Mouse (Mus musculus): ENCODE data around the gene Tnfsf14.

Tnfsf14 gene

GRCm38 (mm10) chr17:57201841-57202724 lies 8.1 kb upstream of the Tnfsf14 start:
- no peak for DNase-seq (ENCODE audit: inconsistent ontology term)

GRCm38 (mm10) chr17:57198252-57198651 lies 4.3 kb upstream of the Tnfsf14 start:
- DNase-seq (ENCODE audit: inconsistent ontology term): no peak

GRCm38 (mm10) chr17:57195326-57196010 lies 1.5 kb upstream of the Tnfsf14 start:
- DNase-seq (ENCODE audit: inconsistent ontology term): no peak

- no peak for DNase-seq (ENCODE audit: inconsistent ontology term)
Observed at GRCm38 (mm10) chr17:57194771-57195170, 794 bp upstream of the Tnfsf14 start.

- DNase-seq (ENCODE audit: inconsistent ontology term): no peak
Observed at GRCm38 (mm10) chr17:57188510-57189192, 5.3 kb downstream of the Tnfsf14 start.

- DNase-seq (ENCODE audit: inconsistent ontology term): no peak
Observed at GRCm38 (mm10) chr17:57185641-57186040, 8.3 kb downstream of the Tnfsf14 start.

GRCm38 (mm10) chr17:57182871-57183270 lies 11.1 kb downstream of the Tnfsf14 start:
- no peak for DNase-seq (ENCODE audit: inconsistent ontology term)

GRCm38 (mm10) chr17:57180363-57180762 lies 13.6 kb downstream of the Tnfsf14 start:
- no peak for DNase-seq (ENCODE audit: inconsistent ontology term)

GRCm38 (mm10) chr17:57173351-57173750 lies 20.6 kb downstream of the Tnfsf14 start:
- DNase-seq (ENCODE audit: inconsistent ontology term): no peak

- DNase-seq (ENCODE audit: inconsistent ontology term): no peak
Observed at GRCm38 (mm10) chr17:57172378-57172777, 21.6 kb downstream of the Tnfsf14 start.

GRCm38 (mm10) chr17:57170616-57171260 lies 23.2 kb downstream of the Tnfsf14 start:
- DNase-seq (ENCODE audit: inconsistent ontology term): no peak

GRCm38 (mm10) chr17:57166800-57167791 lies 26.9 kb downstream of the Tnfsf14 start:
- DNase-seq (ENCODE audit: inconsistent ontology term): peak; percentile 77

- DNase-seq (ENCODE audit: inconsistent ontology term): no peak
Observed at GRCm38 (mm10) chr17:57153787-57154186, 40.2 kb downstream of the Tnfsf14 start.

GRCm38 (mm10) chr17:57153006-57153405 lies 41.0 kb downstream of the Tnfsf14 start:
- DNase-seq (ENCODE audit: inconsistent ontology term): no peak

- peak; percentile 17 for DNase-seq (ENCODE audit: inconsistent ontology term)
Observed at GRCm38 (mm10) chr17:57148994-57149803, 44.8 kb downstream of the Tnfsf14 start, which contains the start of gene Cd70. Gene Cd70 (minus strand): TSS chr17:57149777.

GRCm38 (mm10) chr17:57148343-57148742 lies 45.6 kb downstream of the Tnfsf14 start:
- DNase-seq (ENCODE audit: inconsistent ontology term): no peak

- no peak for DNase-seq (ENCODE audit: inconsistent ontology term)
Observed at GRCm38 (mm10) chr17:57145115-57145514, 48.9 kb downstream of the Tnfsf14 start.

GRCm38 (mm10) chr17:57143704-57144103 lies 50.3 kb downstream of the Tnfsf14 start:
- no peak for DNase-seq (ENCODE audit: inconsistent ontology term)

GRCm38 (mm10) chr17:57139708-57140107 lies 54.3 kb downstream of the Tnfsf14 start:
- DNase-seq (ENCODE audit: inconsistent ontology term): no peak
